Mouse (Mus musculus): ENCODE results near the gene Dnah6. TPM values are rescaled to one million over a fixed set of nuclear protein-coding genes. Genes with fewer than 3 reads are reported as not detected.

The Dnah6 gene
- 0.17 and 0.23 TPM in 2 replicates for polyA plus RNA-seq (2015; fragmentation: Nextera tagmentation; extraction: Ambion mirVana)

- peak; percentile 100 for ATAC-seq
- Histone ChIP-seq H3K9ac (peak within 1 kb of the TSS; percentile 58), H3K9me3 (replicated peaks) (no peaks in the 10 kb centered on the region), H3K4me3 (peak within 1 kb of the TSS; percentile 41), H3K27ac (no peak within 1 kb of the TSS), H3K4me1 (peaks cover 11% of the 10 kb centered on the region; the same call in 1 of the 2 replicates), H3K4me2 (peak within 1 kb of the TSS; percentile 67), H3K36me3 (ENCODE audit: poor library complexity, severe bottlenecking) (no peaks in the 10 kb centered on the region), H3K27me3 (no peaks in the 10 kb centered on the region)
- 33% methylated on average over 25 of the region's 25 CpGs for WGBS
Measured at GRCm38 (mm10) chr6:73221189-73221957, at the start of gene Dnah6. TSS of gene Dnah6 (minus strand) at chr6:73221651.

DNA sequence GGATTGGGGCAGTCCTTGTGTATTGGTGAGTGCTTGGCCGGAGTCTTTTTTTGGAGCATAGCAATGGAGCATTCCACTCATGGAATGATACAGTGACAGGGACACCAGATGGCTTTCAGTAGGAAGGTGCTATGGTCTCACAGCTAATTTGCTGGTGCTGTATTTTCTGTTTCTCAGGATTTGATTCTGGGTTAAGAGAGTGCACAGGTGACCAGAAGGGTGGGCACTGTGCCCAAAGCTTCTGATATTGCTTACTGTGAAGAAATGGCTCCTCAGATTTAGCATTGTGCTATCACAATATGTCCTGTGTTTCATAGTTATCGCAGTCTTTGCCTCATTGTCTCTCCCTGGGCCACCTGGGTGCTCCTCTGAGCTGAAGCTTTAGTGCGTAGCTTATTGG, 47.9 kb upstream of the Dnah6 start:
- no peak for ATAC-seq
- no peaks in the 10 kb centered on the region for H3K9me3 ChIP-seq (replicated peaks)
- H3K27me3 ChIP-seq, result no peaks in the 10 kb centered on the region
- no peak overlapping the region for H3K4me2 ChIP-seq
- 95% methylated on average over 3 of the region's 3 CpGs for WGBS
- H3K4me3 ChIP-seq, result no peak overlapping the region
- no peak overlapping the region for H3K9ac ChIP-seq
- H3K4me1 ChIP-seq, result no peaks in the 10 kb centered on the region
- H3K27ac ChIP-seq, result no peak overlapping the region
- peaks cover 78% of the 10 kb centered on the region for H3K36me3 ChIP-seq (ENCODE audit: poor library complexity, severe bottlenecking)

DNA sequence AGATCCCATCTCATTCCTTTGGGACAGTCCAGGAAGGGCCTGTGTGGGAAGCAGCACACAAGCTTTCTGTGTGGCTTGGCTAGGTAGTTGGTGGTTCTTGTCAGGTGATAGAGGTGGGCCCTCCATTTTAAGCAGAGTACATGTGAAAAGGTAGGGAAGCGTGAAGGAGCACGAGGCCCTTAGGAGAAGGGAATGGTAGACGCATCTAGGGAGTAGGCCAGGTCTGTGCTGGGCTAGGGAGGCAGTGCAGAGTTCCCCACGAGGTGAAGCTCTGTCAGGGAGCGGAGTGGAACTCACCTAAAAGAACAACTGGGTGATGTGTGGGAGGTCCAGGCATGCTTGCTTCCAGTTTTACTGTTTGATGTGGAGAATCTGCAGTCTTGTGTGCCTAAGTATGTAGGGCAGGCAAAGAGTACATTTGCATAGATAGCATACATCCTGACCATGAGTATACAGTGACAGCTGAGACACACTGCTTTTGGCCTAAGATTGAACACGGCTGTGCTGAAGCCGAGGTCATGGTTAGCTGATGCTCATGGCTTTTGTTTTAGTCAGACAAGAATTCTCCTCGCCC, 46.4 kb upstream of the Dnah6 start:
- no peak overlapping the region for H3K27ac ChIP-seq
- H3K9ac ChIP-seq, result no peak overlapping the region
- H3K4me1 ChIP-seq, result no peaks in the 10 kb centered on the region
- no peak for ATAC-seq
- H3K27me3 ChIP-seq, result no peaks in the 10 kb centered on the region
- no peaks in the 10 kb centered on the region for H3K9me3 ChIP-seq (replicated peaks)
- H3K36me3 ChIP-seq (ENCODE audit: poor library complexity, severe bottlenecking), result peaks cover 81% of the 10 kb centered on the region
- H3K4me3 ChIP-seq, result no peak overlapping the region
- H3K4me2 ChIP-seq, result no peak overlapping the region
- 92% methylated on average over 8 of the region's 8 CpGs for WGBS

- H3K4me1 ChIP-seq, result no peaks in the 10 kb centered on the region
- H3K4me2 ChIP-seq, result no peak overlapping the region
- H3K9me3 ChIP-seq (replicated peaks), result no peaks in the 10 kb centered on the region
- no peak overlapping the region for H3K4me3 ChIP-seq
- no peaks in the 10 kb centered on the region for H3K27me3 ChIP-seq
- H3K27ac ChIP-seq, result no peak overlapping the region
- no peak overlapping the region for H3K9ac ChIP-seq
- no peak for ATAC-seq
- peaks cover 77% of the 10 kb centered on the region for H3K36me3 ChIP-seq (ENCODE audit: poor library complexity, severe bottlenecking)
- WGBS, result 25% methylated on average over 2 of the region's 2 CpGs
Measured at GRCm38 (mm10) chr6:73264801-73265200, 43.4 kb upstream of the Dnah6 start.

- H3K36me3 ChIP-seq (ENCODE audit: poor library complexity, severe bottlenecking), result peaks cover 75% of the 10 kb centered on the region
- WGBS, result 89% methylated on average over 6 of the region's 6 CpGs
- H3K9me3 ChIP-seq (replicated peaks), result no peaks in the 10 kb centered on the region
- no peak overlapping the region for H3K9ac ChIP-seq
- no peak overlapping the region for H3K4me2 ChIP-seq
- H3K27me3 ChIP-seq, result no peaks in the 10 kb centered on the region
- no peak overlapping the region for H3K4me3 ChIP-seq
- ATAC-seq, result no peak
- H3K27ac ChIP-seq, result no peak overlapping the region
- no peaks in the 10 kb centered on the region for H3K4me1 ChIP-seq
Measured at GRCm38 (mm10) chr6:73260110-73260509, 38.7 kb upstream of the Dnah6 start.

- no peak for ATAC-seq
- Histone ChIP-seq H3K36me3 (ENCODE audit: poor library complexity, severe bottlenecking) (peaks cover 48% of the 10 kb centered on the region), H3K4me3 (no peak overlapping the region), H3K27ac (no peak overlapping the region), H3K9me3 (replicated peaks) (no peaks in the 10 kb centered on the region), H3K4me2 (no peak overlapping the region), H3K4me1 (peaks cover 8% of the 10 kb centered on the region; the same call in 1 of the 2 replicates), H3K9ac (no peak overlapping the region), H3K27me3 (no peaks in the 10 kb centered on the region)
- 96% methylated on average over 7 of the region's 7 CpGs for WGBS
Measured at GRCm38 (mm10) chr6:73257068-73257467, 35.6 kb upstream of the Dnah6 start.

DNA sequence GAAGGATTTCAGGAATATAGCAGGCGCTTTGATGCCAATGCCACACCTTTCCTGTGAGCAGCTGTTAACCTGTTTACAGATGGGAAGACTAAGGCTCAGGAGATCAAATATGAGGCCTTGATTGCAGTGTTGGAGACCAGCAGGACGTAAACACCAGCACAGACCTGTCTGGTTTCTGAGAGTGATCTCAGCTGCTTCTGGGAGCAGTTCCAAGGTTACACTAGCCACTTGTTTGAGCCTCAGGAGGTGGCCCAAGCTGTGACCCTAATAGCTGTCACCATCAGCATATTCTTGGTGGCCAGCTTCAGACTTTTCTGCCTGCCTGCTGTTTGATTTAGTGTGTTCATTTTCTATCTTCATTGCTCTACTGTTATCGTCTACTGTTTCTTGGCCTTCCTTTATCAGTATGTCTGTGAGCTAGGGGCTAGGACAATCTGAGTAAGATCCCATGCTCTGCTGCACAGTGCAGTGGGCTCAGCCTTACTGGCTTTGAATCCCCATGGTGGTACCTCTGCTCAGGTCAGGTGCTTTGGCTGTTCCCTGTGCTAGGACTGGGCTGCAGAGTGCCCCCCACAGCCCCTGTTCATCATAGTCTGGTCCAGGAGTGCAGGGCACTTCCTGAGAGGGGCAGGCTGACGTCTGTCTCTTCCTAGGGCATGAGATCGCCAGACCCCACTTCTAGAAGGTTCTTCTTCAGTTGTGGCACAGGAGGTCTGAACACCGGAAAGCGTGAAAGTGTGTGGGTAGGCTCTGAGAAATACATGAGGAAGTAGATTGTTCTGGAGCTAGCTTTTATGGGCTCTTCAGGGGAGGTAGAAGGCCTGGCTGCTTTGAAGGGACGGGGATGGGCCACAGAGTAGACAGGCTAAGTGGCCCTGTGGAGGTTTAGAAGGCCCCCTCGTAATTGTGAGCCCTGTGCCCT, 33.1 kb upstream of the Dnah6 start:
- Histone ChIP-seq H3K9ac (no peak overlapping the region), H3K4me3 (no peak overlapping the region), H3K9me3 (replicated peaks) (no peaks in the 10 kb centered on the region), H3K36me3 (ENCODE audit: poor library complexity, severe bottlenecking) (peaks cover 25% of the 10 kb centered on the region), H3K27me3 (no peaks in the 10 kb centered on the region), H3K27ac (no peak overlapping the region), H3K4me1 (peaks cover 15% of the 10 kb centered on the region), H3K4me2 (no peak overlapping the region)
- WGBS, result 86% methylated on average over 9 of the region's 9 CpGs
- ATAC-seq, result no peak

DNA sequence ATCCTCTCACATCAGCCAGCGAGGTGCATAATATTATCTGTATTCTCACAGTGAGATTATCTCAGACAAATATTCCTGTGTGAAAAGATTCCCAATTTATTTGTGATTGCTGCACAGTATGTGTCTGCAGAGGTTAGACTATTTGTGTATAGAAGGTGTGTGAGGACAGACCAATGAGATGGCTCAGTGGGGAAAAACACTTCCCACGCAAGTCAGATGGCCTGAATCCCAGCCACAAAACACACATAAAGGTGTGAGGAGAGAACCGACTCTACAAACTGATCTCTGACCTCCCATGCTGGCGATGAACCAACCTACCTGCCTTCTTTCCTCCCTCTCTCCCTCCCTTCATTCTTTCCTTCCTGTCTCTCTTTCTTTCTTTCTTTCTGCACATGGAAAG, 32.1 kb upstream of the Dnah6 start:
- Histone ChIP-seq H3K4me3 (no peak overlapping the region), H3K27ac (no peak overlapping the region), H3K9ac (no peak overlapping the region), H3K4me2 (no peak overlapping the region), H3K9me3 (replicated peaks) (no peaks in the 10 kb centered on the region), H3K4me1 (peaks cover 21% of the 10 kb centered on the region), H3K36me3 (ENCODE audit: poor library complexity, severe bottlenecking) (peaks cover 15% of the 10 kb centered on the region), H3K27me3 (no peaks in the 10 kb centered on the region)
- no peak for ATAC-seq
- WGBS, result 85% methylated on average over 4 of the region's 4 CpGs

- WGBS, result 98% methylated on average over 2 of the region's 2 CpGs
- no peak overlapping the region for H3K27ac ChIP-seq
- no peak for ATAC-seq
Measured at GRCm38 (mm10) chr6:73253006-73253405, 31.6 kb upstream of the Dnah6 start.

DNA sequence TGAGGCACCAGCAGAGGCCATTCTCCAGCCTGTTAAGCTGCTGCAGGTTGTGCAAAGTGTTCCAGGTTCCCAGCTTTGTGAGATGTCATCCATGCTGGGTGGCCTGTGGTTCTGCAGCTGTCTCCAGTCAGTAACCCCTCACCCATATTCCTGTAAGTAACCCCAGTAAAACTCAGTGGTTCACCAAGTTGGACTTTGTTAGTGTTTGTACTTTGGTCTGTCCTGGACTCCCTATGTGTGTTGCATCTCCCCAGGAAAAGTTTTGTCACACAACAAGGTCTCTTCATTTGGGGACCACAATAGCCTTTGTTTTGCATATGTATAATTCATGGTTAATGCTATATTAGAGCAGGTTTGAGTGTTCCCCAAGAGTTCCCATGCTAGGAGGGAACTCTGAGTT, 30.9 kb upstream of the Dnah6 start:
- Histone ChIP-seq H3K27ac (no peak overlapping the region), H3K9me3 (replicated peaks) (no peaks in the 10 kb centered on the region), H3K36me3 (ENCODE audit: poor library complexity, severe bottlenecking) (peaks cover 9% of the 10 kb centered on the region), H3K4me1 (peaks cover 25% of the 10 kb centered on the region), H3K4me2 (no peak overlapping the region), H3K27me3 (no peaks in the 10 kb centered on the region), H3K4me3 (no peak overlapping the region), H3K9ac (no peak overlapping the region)
- ATAC-seq, result no peak

More at GRCm38 (mm10) chr6:73253006-73253405, 31.6 kb upstream of the Dnah6 start:
- no peaks in the 10 kb centered on the region for H3K9me3 ChIP-seq (replicated peaks)
- no peak overlapping the region for H3K9ac ChIP-seq
- peaks cover 14% of the 10 kb centered on the region for H3K36me3 ChIP-seq (ENCODE audit: poor library complexity, severe bottlenecking)
- no peaks in the 10 kb centered on the region for H3K27me3 ChIP-seq
- no peak overlapping the region for H3K4me3 ChIP-seq
- peaks cover 21% of the 10 kb centered on the region for H3K4me1 ChIP-seq
- H3K4me2 ChIP-seq, result no peak overlapping the region

DNA sequence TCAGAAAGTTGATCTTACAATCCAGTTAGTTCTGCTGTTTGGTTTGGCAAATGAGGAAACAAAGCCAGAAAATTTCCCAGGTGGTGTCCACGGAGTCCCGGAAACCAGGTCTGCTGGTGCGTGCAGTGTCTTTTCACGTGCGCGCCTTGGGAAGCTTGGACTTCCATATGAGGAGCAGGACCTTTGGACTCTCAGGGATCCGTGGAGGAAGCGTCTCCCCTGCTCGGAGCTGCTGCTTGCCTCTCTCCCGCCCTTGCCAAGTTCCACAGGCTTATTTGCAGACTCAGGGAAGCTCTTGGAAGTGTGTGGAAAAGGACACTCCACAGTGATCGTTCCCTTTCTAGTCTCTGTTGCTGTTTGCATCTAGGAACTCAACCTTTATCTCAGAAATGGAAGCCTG, 29.9 kb upstream of the Dnah6 start:
- no peak overlapping the region for H3K4me2 ChIP-seq
- H3K27ac ChIP-seq, result no peak overlapping the region
- no peak overlapping the region for H3K9ac ChIP-seq
- no peaks in the 10 kb centered on the region for H3K27me3 ChIP-seq
- WGBS, result 92% methylated on average over 11 of the region's 11 CpGs
- H3K9me3 ChIP-seq (replicated peaks), result no peaks in the 10 kb centered on the region
- no peak overlapping the region for H3K4me3 ChIP-seq
- H3K4me1 ChIP-seq, result peaks cover 25% of the 10 kb centered on the region
- 0 out of 2 replicates have a peak, but pooled peaks cover 1% of the 10 kb centered on the region for H3K36me3 ChIP-seq (ENCODE audit: poor library complexity, severe bottlenecking)
- ATAC-seq, result no peak

GRCm38 (mm10) chr6:73249851-73250250, 28.4 kb upstream of the Dnah6 start:
- Histone ChIP-seq H3K9me3 (replicated peaks) (no peaks in the 10 kb centered on the region), H3K9ac (no peak overlapping the region), H3K4me3 (peak overlapping the region; percentile 93; the same call in 1 of the 2 replicates), H3K27ac (no peak overlapping the region), H3K27me3 (no peaks in the 10 kb centered on the region), H3K4me1 (peaks cover 24% of the 10 kb centered on the region), H3K4me2 (peak overlapping the region; percentile 83), H3K36me3 (ENCODE audit: poor library complexity, severe bottlenecking) (no peaks in the 10 kb centered on the region)
- WGBS, result 83% methylated on average over 4 of the region's 4 CpGs
- no peak for ATAC-seq
